ENCODE assay signal across 8 mouse cellular contexts in genomic region chr2:63184551-63185430, GRCm38 (mm10). TPM values are rescaled to one million over a fixed set of nuclear protein-coding genes. Genes with fewer than 3 reads are reported as not detected.
DNase-seq lines count a peak whose midpoint lies in the region; ATAC-seq lines count a peak whose summit lies in the region.

No protein-coding gene starts in this region.

- H3K27ac ChIP-seq in hindbrain, embryonic 16.5 days (ENCODE audit: low read depth, low read length) = peak overlapping the region; percentile 91
- H3K27ac ChIP-seq in limb, embryonic 10.5 days = no peak overlapping the region

- peaks cover 2% of the 10 kb centered on the region; the same call in 1 of the 2 replicates for H3K4me1 ChIP-seq in hindbrain, embryonic 16.5 days (ENCODE audit: control insufficient read depth, insufficient read depth, low read depth, low read length)
- H3K4me1 ChIP-seq in limb, embryonic 10.5 days = peaks cover 15% of the 10 kb centered on the region

- no peak for DNase-seq in cerebellum, postnatal 10 days
- DNase-seq in embryo, embryonic 10.5 days (ENCODE audit: low spot score) = peak; percentile 39
- DNase-seq in limb, embryonic 10.5 days (ENCODE audit: low spot score) = peak; percentile 31
- peak; percentile 23 for DNase-seq in retina, postnatal 1 day
- DNase-seq in adrenal gland, adult 18-20 months (ENCODE audit: low spot score in 2 of 2) = no peak
- DNase-seq in spleen, adult 18-20 months = no peak

- no peaks in the 10 kb centered on the region for H3K36me3 ChIP-seq in hindbrain, embryonic 16.5 days (ENCODE audit: control insufficient read depth, insufficient read depth, low read length)
- no peaks in the 10 kb centered on the region for H3K36me3 ChIP-seq in limb, embryonic 10.5 days

- H3K27me3 ChIP-seq in hindbrain, embryonic 16.5 days (replicated peaks; ENCODE audit: control insufficient read depth, insufficient read depth, low read length) = no peaks in the 10 kb centered on the region
- H3K27me3 ChIP-seq in limb, embryonic 10.5 days (ENCODE audit: low read depth, poor library complexity, severe bottlenecking) = peaks cover 28% of the 10 kb centered on the region

- H3K4me2 ChIP-seq in hindbrain, embryonic 16.5 days (ENCODE audit: low read length) = peak overlapping the region; percentile 74

- H3K9me3 ChIP-seq in hindbrain, embryonic 16.5 days (ENCODE audit: control insufficient read depth, low read length) = no peaks in the 10 kb centered on the region
- no peaks in the 10 kb centered on the region for H3K9me3 ChIP-seq in limb, embryonic 10.5 days (replicated peaks)

- H3K4me3 ChIP-seq in hindbrain, embryonic 16.5 days (ENCODE audit: low read length) = peak overlapping the region; percentile 67
- H3K4me3 ChIP-seq in limb, embryonic 10.5 days = peak overlapping the region; percentile 59

- WGBS in hindbrain, embryonic 16.5 days = under 1% methylated on average over 15 of the region's 15 CpGs
- WGBS in limb, embryonic 10.5 days = 2% methylated on average over 13 of the region's 15 CpGs

- ATAC-seq in cerebellum, adult (ENCODE audit: insufficient number of reproducible peaks, low FRiP score, low TSS enrichment) = peak; percentile 66
- peak; percentile 90 for ATAC-seq in hindbrain, embryonic 16.5 days

- H3K9ac ChIP-seq in hindbrain, embryonic 16.5 days (ENCODE audit: low read depth, low read length) = peak overlapping the region; percentile 74

RNA-seq across cellular contexts. Expression of gene Kcnh7, which starts 0.7 kb away (rescaled TPM):
- polyA plus RNA-seq in hindbrain, embryonic 16.5 days (2015; fragmentation: Nextera tagmentation; extraction: Ambion mirVana) = 9.4 and 9.8 TPM in 2 replicates
- 0.18 and 0.29 TPM in 2 replicates for polyA plus RNA-seq in limb, embryonic 10.5 days (2016; fragmentation: Nextera tagmentation; extraction: Ambion mirVana)
- total RNA-seq in adrenal gland, adult 18-20 months (2021) = not detected

Comparison
In these comparisons a context has a peak if more than half of its experiments do, and no peak if none do; other contexts are left out.
1. DNase-seq: peak in embryo, embryonic 10.5 days (single experiment), limb, embryonic 10.5 days (single experiment) and retina, postnatal 1 day (single experiment); none in cerebellum, postnatal 10 days (0 of 2), adrenal gland, adult 18-20 months (0 of 2) and spleen, adult 18-20 months (0 of 2).